Mouse (Mus musculus): ENCODE data around the gene Rabep1. TPM values are rescaled to one million over a fixed set of nuclear protein-coding genes. Genes with fewer than 3 reads are reported as not detected.

The Rabep1 gene
- polyA plus RNA-seq, 1 experiment from 2014 or later, result 38.0 TPM

DNA sequence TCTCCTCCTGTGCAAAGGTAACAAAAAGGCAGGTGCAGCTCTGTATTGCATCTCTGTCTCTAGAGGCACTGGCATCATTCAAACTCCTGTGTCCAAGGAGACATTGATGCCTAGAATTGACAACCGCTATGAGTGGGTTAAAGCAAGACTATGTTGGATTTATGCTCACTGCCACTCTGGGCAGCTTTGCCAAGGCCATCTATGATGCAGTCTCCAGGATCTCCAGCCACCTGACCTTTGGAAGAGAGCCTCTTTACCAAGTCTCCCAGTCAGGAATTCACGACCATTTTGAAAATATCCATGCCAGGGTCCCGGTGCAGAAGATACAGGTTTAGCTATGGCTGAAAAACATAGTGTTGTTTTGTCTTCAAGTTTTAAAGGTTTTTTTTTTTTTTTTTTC lies 24.7 kb downstream of the Rabep1 start:
- no peak overlapping the region for H3K4me3 ChIP-seq (replicated peaks)
- H3K27me3 ChIP-seq, result no peaks in the 10 kb centered on the region
- H3K4me2 ChIP-seq, result no peak overlapping the region
- no peak overlapping the region for H3K9ac ChIP-seq (replicated peaks)
- peaks cover 2% of the 10 kb centered on the region for H3K4me1 ChIP-seq (replicated peaks)
- H3K27ac ChIP-seq, result no peak overlapping the region
- ATAC-seq (ENCODE audit: insufficient number of reproducible peaks, insufficient read depth, low FRiP score, low TSS enrichment, low read depth), result no peak
- H3K9me3 ChIP-seq, result no peaks in the 10 kb centered on the region
- 94% methylated on average over 3 of the region's 3 CpGs for WGBS
- no peaks in the 10 kb centered on the region for H3K36me3 ChIP-seq

DNA sequence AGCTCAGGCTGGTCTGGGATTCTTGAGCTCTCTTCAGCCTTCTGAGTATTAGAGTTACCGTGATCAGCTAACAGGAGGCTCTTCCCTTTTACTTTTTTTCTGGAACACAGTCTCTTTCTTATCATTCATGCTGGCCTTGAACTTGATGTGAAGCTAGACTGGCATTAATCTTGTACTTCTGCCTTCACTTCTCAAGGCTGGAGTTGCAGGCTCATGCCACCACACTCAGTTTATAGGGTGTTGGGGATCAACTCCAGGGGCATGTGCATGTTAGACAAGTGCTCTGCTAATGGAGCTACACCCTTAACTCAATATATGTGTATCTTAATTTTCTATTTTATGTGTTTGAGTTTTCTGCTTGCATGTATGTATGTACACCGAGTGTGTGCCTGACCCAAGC lies 25.2 kb downstream of the Rabep1 start:
- Histone ChIP-seq H3K4me3 (replicated peaks) (no peak overlapping the region), H3K9me3 (no peaks in the 10 kb centered on the region), H3K9ac (replicated peaks) (no peak overlapping the region), H3K36me3 (no peaks in the 10 kb centered on the region), H3K4me1 (replicated peaks) (peaks cover 2% of the 10 kb centered on the region), H3K27ac (no peak overlapping the region), H3K4me2 (no peak overlapping the region), H3K27me3 (no peaks in the 10 kb centered on the region)
- 84% methylated on average over 2 of the region's 2 CpGs for WGBS
- no peak for ATAC-seq (ENCODE audit: insufficient number of reproducible peaks, insufficient read depth, low FRiP score, low TSS enrichment, low read depth)

- H3K27ac ChIP-seq, result no peak overlapping the region
- H3K9me3 ChIP-seq, result no peaks in the 10 kb centered on the region
These were observed 25.8 kb downstream of the Rabep1 start for GRCm38 (mm10) chr11:70870407-70870806.

GRCm38 (mm10) chr11:70871110-70871509 lies 26.5 kb downstream of the Rabep1 start:
- Histone ChIP-seq H3K27ac (no peak overlapping the region), H3K4me3 (replicated peaks) (no peak overlapping the region), H3K9ac (replicated peaks) (no peak overlapping the region), H3K36me3 (0 out of 2 replicates have a peak, but pooled peaks cover 3% of the 10 kb centered on the region), H3K27me3 (no peaks in the 10 kb centered on the region), H3K4me2 (no peak overlapping the region), H3K4me1 (replicated peaks) (peaks cover 2% of the 10 kb centered on the region), H3K9me3 (no peaks in the 10 kb centered on the region)
- ATAC-seq (ENCODE audit: insufficient number of reproducible peaks, insufficient read depth, low FRiP score, low TSS enrichment, low read depth), result no peak
- WGBS, result 94% methylated on average over 1 of the region's 1 CpGs

More at GRCm38 (mm10) chr11:70870407-70870806, 25.8 kb downstream of the Rabep1 start:
- Histone ChIP-seq H3K9ac (replicated peaks) (no peak overlapping the region), H3K4me2 (no peak overlapping the region), H3K27me3 (no peaks in the 10 kb centered on the region), H3K4me3 (replicated peaks) (no peak overlapping the region), H3K4me1 (replicated peaks) (peaks cover 2% of the 10 kb centered on the region), H3K36me3 (no peaks in the 10 kb centered on the region)
- no peak for ATAC-seq (ENCODE audit: insufficient number of reproducible peaks, insufficient read depth, low FRiP score, low TSS enrichment, low read depth)
- 93% methylated on average over 1 of the region's 1 CpGs for WGBS

- 93% methylated on average over 3 of the region's 3 CpGs for WGBS
- H3K9me3 ChIP-seq, result no peaks in the 10 kb centered on the region
- H3K27ac ChIP-seq, result no peak overlapping the region
- ATAC-seq (ENCODE audit: insufficient number of reproducible peaks, insufficient read depth, low FRiP score, low TSS enrichment, low read depth), result no peak
- H3K36me3 ChIP-seq, result 0 out of 2 replicates have a peak, but pooled peaks cover 5% of the 10 kb centered on the region
- peaks cover 2% of the 10 kb centered on the region for H3K4me1 ChIP-seq (replicated peaks)
- no peak overlapping the region for H3K4me3 ChIP-seq (replicated peaks)
- no peaks in the 10 kb centered on the region for H3K27me3 ChIP-seq
- no peak overlapping the region for H3K9ac ChIP-seq (replicated peaks)
- no peak overlapping the region for H3K4me2 ChIP-seq
These were observed 27.3 kb downstream of the Rabep1 start for GRCm38 (mm10) chr11:70871766-70872330.

DNA sequence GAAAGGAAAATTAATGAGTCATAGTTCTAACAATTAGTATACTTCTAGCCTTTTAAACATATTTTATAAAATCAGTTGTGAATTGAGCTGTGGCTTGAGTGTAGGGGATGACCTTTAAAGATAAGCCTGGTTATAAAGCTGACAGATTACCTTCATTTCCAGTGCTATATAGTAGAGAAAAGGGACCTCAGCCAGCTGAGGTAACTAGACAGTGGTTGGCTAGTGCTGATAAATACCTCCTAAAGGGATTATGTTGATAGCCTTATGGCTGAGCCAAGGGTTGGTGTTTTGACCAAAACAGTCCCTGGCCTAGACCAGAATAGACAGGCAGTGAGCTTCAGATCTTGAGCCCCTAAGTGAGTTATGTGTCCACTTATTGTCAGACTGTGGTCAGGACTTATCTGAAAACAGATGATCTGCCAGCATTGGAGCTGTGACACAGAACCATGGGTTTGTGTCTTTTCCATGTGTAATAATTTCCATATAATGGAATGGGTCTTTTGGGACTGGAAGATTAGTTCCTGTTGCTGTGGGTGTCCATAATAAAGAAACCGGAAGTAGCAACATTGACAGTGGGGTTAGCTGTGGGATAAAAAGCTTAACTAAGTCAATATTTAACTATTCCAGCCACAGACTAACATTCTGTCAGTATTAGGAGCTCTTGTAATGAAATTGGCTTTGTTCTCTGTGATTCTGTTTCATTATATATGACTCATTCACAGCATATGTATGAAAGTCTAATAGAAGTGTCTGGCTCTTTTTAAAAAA lies 29.5 kb downstream of the Rabep1 start:
- no peak overlapping the region for H3K9ac ChIP-seq (replicated peaks)
- H3K4me1 ChIP-seq (replicated peaks), result peaks cover 2% of the 10 kb centered on the region
- H3K27ac ChIP-seq, result no peak overlapping the region
- peaks cover 5% of the 10 kb centered on the region; the same call in 1 of the 2 replicates for H3K36me3 ChIP-seq
- no peak overlapping the region for H3K4me3 ChIP-seq (replicated peaks)
- WGBS, result 80% methylated on average over 1 of the region's 1 CpGs
- no peaks in the 10 kb centered on the region for H3K27me3 ChIP-seq
- no peak for ATAC-seq (ENCODE audit: insufficient number of reproducible peaks, insufficient read depth, low FRiP score, low TSS enrichment, low read depth)
- no peak overlapping the region for H3K4me2 ChIP-seq
- H3K9me3 ChIP-seq, result no peaks in the 10 kb centered on the region

DNA sequence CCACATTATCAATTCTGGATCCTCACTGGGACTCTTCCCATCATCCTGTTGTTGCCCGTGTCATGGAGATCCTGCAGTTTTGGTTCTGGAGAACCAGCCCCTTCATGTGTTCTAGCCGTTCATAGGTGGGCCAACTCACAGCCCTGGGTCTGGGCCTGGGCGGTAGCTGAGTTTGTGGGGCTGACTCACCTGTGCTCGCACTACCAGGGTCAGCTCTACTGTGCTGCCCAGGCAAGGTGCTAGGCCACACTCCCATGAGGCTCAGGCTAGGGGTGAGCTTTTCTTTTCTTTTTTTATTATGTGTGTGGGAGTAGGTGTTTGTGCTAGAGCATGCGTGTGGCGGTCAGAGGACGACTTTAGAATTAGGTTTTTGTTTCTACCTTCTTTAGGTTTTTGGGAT lies 33.1 kb downstream of the Rabep1 start:
- no peaks in the 10 kb centered on the region for H3K9me3 ChIP-seq

GRCm38 (mm10) chr11:70882905-70883430 lies 38.4 kb downstream of the Rabep1 start:
- H3K9ac ChIP-seq (replicated peaks), result no peak overlapping the region

More for the DNA sequence above, 33.1 kb downstream of the Rabep1 start:
- no peaks in the 10 kb centered on the region for H3K27me3 ChIP-seq
- no peak overlapping the region for H3K4me3 ChIP-seq (replicated peaks)
- 93% methylated on average over 7 of the region's 7 CpGs for WGBS
- H3K4me1 ChIP-seq (replicated peaks), result peaks cover 1% of the 10 kb centered on the region
- H3K9ac ChIP-seq (replicated peaks), result no peak overlapping the region
- H3K36me3 ChIP-seq, result peaks cover 15% of the 10 kb centered on the region; the same call in 1 of the 2 replicates
- no peak for ATAC-seq (ENCODE audit: insufficient number of reproducible peaks, insufficient read depth, low FRiP score, low TSS enrichment, low read depth)
- no peak overlapping the region for H3K27ac ChIP-seq
- H3K4me2 ChIP-seq, result no peak overlapping the region

DNA sequence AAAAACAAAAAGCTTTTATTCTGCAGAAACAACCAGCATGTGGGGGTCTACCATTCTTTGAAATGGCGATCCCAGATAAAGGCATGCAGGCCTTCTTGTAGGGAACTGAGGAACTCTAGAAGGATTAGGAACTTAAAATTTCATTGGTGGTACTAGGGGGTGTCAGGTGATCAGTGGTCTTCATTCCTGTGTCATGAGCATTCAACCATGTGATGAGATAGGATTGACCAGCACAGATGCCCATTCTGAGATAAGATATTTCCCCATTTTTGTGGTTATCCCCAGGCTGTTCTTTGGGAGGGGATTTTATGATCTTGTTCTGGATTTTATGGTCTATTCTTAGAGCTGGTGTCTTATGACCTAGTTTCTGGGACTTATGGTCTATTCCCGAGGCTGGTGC lies 46.1 kb downstream of the Rabep1 start:
- no peaks in the 10 kb centered on the region for H3K4me1 ChIP-seq (replicated peaks)
- H3K9ac ChIP-seq (replicated peaks), result no peak overlapping the region
- H3K36me3 ChIP-seq, result peaks cover 45% of the 10 kb centered on the region
- ATAC-seq (ENCODE audit: insufficient number of reproducible peaks, insufficient read depth, low FRiP score, low TSS enrichment, low read depth), result no peak
- no peak overlapping the region for H3K27ac ChIP-seq
- no peaks in the 10 kb centered on the region for H3K27me3 ChIP-seq
- WGBS, result 87% methylated on average over 2 of the region's 2 CpGs
- peaks cover 5% of the 10 kb centered on the region; the same call in 1 of the 2 replicates for H3K9me3 ChIP-seq
- no peak overlapping the region for H3K4me3 ChIP-seq (replicated peaks)
- no peak overlapping the region for H3K4me2 ChIP-seq

More at GRCm38 (mm10) chr11:70882905-70883430, 38.4 kb downstream of the Rabep1 start:
- WGBS, result 91% methylated on average over 3 of the region's 3 CpGs
- H3K4me1 ChIP-seq (replicated peaks), result no peaks in the 10 kb centered on the region
- no peak for ATAC-seq (ENCODE audit: insufficient number of reproducible peaks, insufficient read depth, low FRiP score, low TSS enrichment, low read depth)
- H3K9me3 ChIP-seq, result no peaks in the 10 kb centered on the region
- H3K27ac ChIP-seq, result no peak overlapping the region
- peaks cover 25% of the 10 kb centered on the region for H3K36me3 ChIP-seq
- H3K27me3 ChIP-seq, result no peaks in the 10 kb centered on the region
- H3K4me2 ChIP-seq, result no peak overlapping the region
- H3K4me3 ChIP-seq (replicated peaks), result no peak overlapping the region

- no peaks in the 10 kb centered on the region for H3K27me3 ChIP-seq
- no peak overlapping the region for H3K4me3 ChIP-seq (replicated peaks)
- H3K9ac ChIP-seq (replicated peaks), result no peak overlapping the region
- no peak overlapping the region for H3K4me2 ChIP-seq
- no peaks in the 10 kb centered on the region for H3K4me1 ChIP-seq (replicated peaks)
- peaks cover 47% of the 10 kb centered on the region for H3K36me3 ChIP-seq
- no peak overlapping the region for H3K27ac ChIP-seq
- ATAC-seq (ENCODE audit: insufficient number of reproducible peaks, insufficient read depth, low FRiP score, low TSS enrichment, low read depth), result no peak
- H3K9me3 ChIP-seq, result peaks cover 5% of the 10 kb centered on the region; the same call in 1 of the 2 replicates
These were observed 47.0 kb downstream of the Rabep1 start for GRCm38 (mm10) chr11:70891616-70892015.

GRCm38 (mm10) chr11:70897680-70898079 lies 53.1 kb downstream of the Rabep1 start:
- ATAC-seq (ENCODE audit: insufficient number of reproducible peaks, insufficient read depth, low FRiP score, low TSS enrichment, low read depth), result no peak
- H3K36me3 ChIP-seq, result peaks cover 40% of the 10 kb centered on the region

More at GRCm38 (mm10) chr11:70897680-70898079, 53.1 kb downstream of the Rabep1 start:
- H3K4me3 ChIP-seq (replicated peaks), result no peak overlapping the region
- H3K9ac ChIP-seq (replicated peaks), result no peak overlapping the region
- no peaks in the 10 kb centered on the region for H3K4me1 ChIP-seq (replicated peaks)
- 91% methylated on average over 3 of the region's 3 CpGs for WGBS
- no peaks in the 10 kb centered on the region for H3K27me3 ChIP-seq
- H3K9me3 ChIP-seq, result peaks cover 5% of the 10 kb centered on the region; the same call in 1 of the 2 replicates
- no peak overlapping the region for H3K27ac ChIP-seq
- H3K4me2 ChIP-seq, result no peak overlapping the region
